Mouse (Mus musculus): Measurements from ENCODE around the gene Cklf. TPM values are rescaled to one million over a fixed set of nuclear protein-coding genes. Genes with fewer than 3 reads are reported as not detected.

The Cklf gene
- total and polyA plus RNA-seq, 3 experiments, result 20.7 to 38.8 (median 29.7) TPM

Other genes starting within 250 kb of the Cklf start
- 0.25 and 0.34 TPM in 2 replicates for gene Cdh5, start 149.2 kb upstream of the Cklf start, total RNA-seq (2012; rRNA removed)
- 0.20 and 0.48 TPM in 2 replicates for gene Cdh5, start 149.2 kb upstream of the Cklf start, total RNA-seq (2014; rRNA removed)
- gene Cdh5, start 149.2 kb upstream of the Cklf start, polyA plus RNA-seq (2012; ENCODE audit: insufficient read length, low read depth), result 1.7 and 1.8 TPM in 2 replicates
- not detected in 2 replicates for gene Bean1, start 80.4 kb upstream of the Cklf start, total RNA-seq (2012; rRNA removed)
- gene Bean1, start 80.4 kb upstream of the Cklf start, total RNA-seq (2014; rRNA removed), result not detected in 2 replicates
- not detected in 2 replicates for gene Bean1, start 80.4 kb upstream of the Cklf start, polyA plus RNA-seq (2012; ENCODE audit: insufficient read length, low read depth)
- gene Tk2, start 2.3 kb upstream of the Cklf start, total RNA-seq (2012; rRNA removed), result 9.2 and 13.5 TPM in 2 replicates
- gene Tk2, start 2.3 kb upstream of the Cklf start, total RNA-seq (2014; rRNA removed), result 8.7 and 8.9 TPM in 2 replicates
- 7.3 TPM in 2 replicates for gene Tk2, start 2.3 kb upstream of the Cklf start, polyA plus RNA-seq (2012; ENCODE audit: insufficient read length, low read depth)
- not detected in 2 replicates for gene Cmtm2a, start 42.3 kb downstream of the Cklf start, total RNA-seq (2012; rRNA removed)
- gene Cmtm2a, start 42.3 kb downstream of the Cklf start, total RNA-seq (2014; rRNA removed), result not detected in 2 replicates
- not detected in 2 replicates for gene Cmtm2a, start 42.3 kb downstream of the Cklf start, polyA plus RNA-seq (2012; ENCODE audit: insufficient read length, low read depth)
- not detected in 2 replicates for gene Gm45711, start 59.2 kb downstream of the Cklf start, total RNA-seq (2012; rRNA removed)
- gene Gm45711, start 59.2 kb downstream of the Cklf start, total RNA-seq (2014; rRNA removed), result not detected in 2 replicates
- not detected in 2 replicates for gene Gm45711, start 59.2 kb downstream of the Cklf start, polyA plus RNA-seq (2012; ENCODE audit: insufficient read length, low read depth)
- not detected in 2 replicates for gene Cmtm1, start 59.3 kb downstream of the Cklf start, total RNA-seq (2012; rRNA removed)
- gene Cmtm1, start 59.3 kb downstream of the Cklf start, total RNA-seq (2014; rRNA removed), result not detected in 2 replicates
- gene Cmtm1, start 59.3 kb downstream of the Cklf start, polyA plus RNA-seq (2012; ENCODE audit: insufficient read length, low read depth), result not detected in 2 replicates
- not detected in 2 replicates for gene Gm11020, start 70.7 kb downstream of the Cklf start, total RNA-seq (2012; rRNA removed)
- not detected in 2 replicates for gene Gm11020, start 70.7 kb downstream of the Cklf start, total RNA-seq (2014; rRNA removed)
- not detected in 2 replicates for gene Gm11020, start 70.7 kb downstream of the Cklf start, polyA plus RNA-seq (2012; ENCODE audit: insufficient read length, low read depth)
- not detected in 2 replicates for gene Cmtm2b, start 71.4 kb downstream of the Cklf start, total RNA-seq (2012; rRNA removed)
- not detected in 2 replicates for gene Cmtm2b, start 71.4 kb downstream of the Cklf start, total RNA-seq (2014; rRNA removed)
- not detected in 2 replicates for gene Cmtm2b, start 71.4 kb downstream of the Cklf start, polyA plus RNA-seq (2012; ENCODE audit: insufficient read length, low read depth)
- gene Cmtm3, start 88.5 kb downstream of the Cklf start, total RNA-seq (2012; rRNA removed), result 3.9 TPM in 2 replicates
- gene Cmtm3, start 88.5 kb downstream of the Cklf start, total RNA-seq (2014; rRNA removed), result 4.2 and 4.3 TPM in 2 replicates
- 8.8 and 11.0 TPM in 2 replicates for gene Cmtm3, start 88.5 kb downstream of the Cklf start, polyA plus RNA-seq (2012; ENCODE audit: insufficient read length, low read depth)
- gene Cmtm4, start 144.9 kb downstream of the Cklf start, total RNA-seq (2012; rRNA removed), result 2.3 and 2.7 TPM in 2 replicates
- 2.5 and 2.6 TPM in 2 replicates for gene Cmtm4, start 144.9 kb downstream of the Cklf start, total RNA-seq (2014; rRNA removed)
- gene Cmtm4, start 144.9 kb downstream of the Cklf start, polyA plus RNA-seq (2012; ENCODE audit: insufficient read length, low read depth), result 2.6 and 3.0 TPM in 2 replicates
- gene Dync1li2, start 192.2 kb downstream of the Cklf start, total RNA-seq (2012; rRNA removed), result 12.7 and 15.8 TPM in 2 replicates
- gene Dync1li2, start 192.2 kb downstream of the Cklf start, total RNA-seq (2014; rRNA removed), result 14.3 and 17.7 TPM in 2 replicates
- gene Dync1li2, start 192.2 kb downstream of the Cklf start, polyA plus RNA-seq (2012; ENCODE audit: insufficient read length, low read depth), result 22.8 and 30.4 TPM in 2 replicates

Data from CH12.LX (cell line).